Mouse (Mus musculus): ENCODE data around the gene Gm13276. TPM values are rescaled to one million over a fixed set of nuclear protein-coding genes. Genes with fewer than 3 reads are reported as not detected.
"Not testable (repeated sequence)": the region's sequence is repeated elsewhere in the genome, so short reads cannot be mapped to it uniquely, and the experiment has no call there.

The Gm13276 gene
- polyA plus RNA-seq, 1 experiment from 2014 or later: not detected

DNA sequence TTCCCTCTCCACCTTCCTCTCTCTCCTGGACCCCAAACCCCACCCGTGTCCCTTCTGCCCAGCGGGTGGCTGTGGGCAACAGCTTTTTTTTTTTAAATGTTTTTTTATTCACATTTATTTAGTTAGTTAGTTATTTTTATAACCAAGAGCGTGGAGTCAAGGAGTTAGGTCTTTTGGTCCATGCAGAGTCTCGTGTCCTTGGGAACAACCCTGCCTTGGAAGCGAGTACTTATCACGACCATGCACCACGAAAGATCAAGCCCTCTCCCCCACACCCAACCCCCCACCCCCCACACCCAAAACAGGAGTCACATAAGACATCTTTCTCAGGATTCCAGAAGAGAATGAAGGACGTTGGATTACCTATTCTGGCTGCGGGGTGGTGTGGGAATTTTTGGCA, 23.2 kb upstream of the Gm13276 start:
- not testable (repeated sequence) for H3K36me3 ChIP-seq (ENCODE audit: inconsistent target); H3K4me3 ChIP-seq (ENCODE audit: inconsistent target); H3K79me2 ChIP-seq (ENCODE audit: inconsistent target); H3K27ac ChIP-seq
- 92% methylated on average over 2 of the region's 9 CpGs for WGBS (ENCODE audit: missing documents)

DNA sequence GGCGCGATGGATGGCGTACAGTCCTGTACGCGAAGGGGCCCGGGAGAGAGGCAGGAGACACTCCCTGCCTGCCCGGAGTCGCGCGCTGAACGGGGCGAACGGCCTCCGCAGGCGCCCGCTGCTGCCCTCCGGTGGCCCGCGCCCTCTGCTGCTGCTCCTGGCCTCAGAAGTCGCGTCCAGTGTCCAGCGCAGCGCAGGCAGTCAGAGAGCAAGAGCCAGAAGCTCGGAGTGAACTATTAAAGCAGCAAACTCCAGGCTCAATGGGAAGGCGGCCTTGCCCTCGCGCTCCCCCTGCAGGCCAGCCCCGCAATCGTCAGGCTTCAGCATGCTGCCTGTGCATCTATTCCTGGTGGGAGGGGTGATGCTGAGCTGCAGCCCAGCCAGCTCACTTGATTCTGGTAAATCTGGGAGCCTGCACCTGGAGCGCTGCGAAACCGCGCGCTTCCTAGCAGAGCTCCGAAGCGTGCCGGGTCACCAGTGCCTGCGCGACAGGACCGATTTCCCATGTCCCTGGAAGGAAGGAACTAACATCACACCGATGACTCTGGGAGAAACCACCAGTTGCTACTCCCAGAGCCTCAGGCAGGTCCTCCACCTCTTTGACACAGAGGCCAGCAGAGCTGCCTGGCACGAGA, 22.0 kb upstream of the Gm13276 start:
- 4% methylated on average over 15 of the region's 42 CpGs for WGBS (ENCODE audit: missing documents)
- H3K27ac ChIP-seq; H3K36me3 ChIP-seq (ENCODE audit: inconsistent target); H3K79me2 ChIP-seq (ENCODE audit: inconsistent target); H3K4me3 ChIP-seq (ENCODE audit: inconsistent target): not testable (repeated sequence)

DNA sequence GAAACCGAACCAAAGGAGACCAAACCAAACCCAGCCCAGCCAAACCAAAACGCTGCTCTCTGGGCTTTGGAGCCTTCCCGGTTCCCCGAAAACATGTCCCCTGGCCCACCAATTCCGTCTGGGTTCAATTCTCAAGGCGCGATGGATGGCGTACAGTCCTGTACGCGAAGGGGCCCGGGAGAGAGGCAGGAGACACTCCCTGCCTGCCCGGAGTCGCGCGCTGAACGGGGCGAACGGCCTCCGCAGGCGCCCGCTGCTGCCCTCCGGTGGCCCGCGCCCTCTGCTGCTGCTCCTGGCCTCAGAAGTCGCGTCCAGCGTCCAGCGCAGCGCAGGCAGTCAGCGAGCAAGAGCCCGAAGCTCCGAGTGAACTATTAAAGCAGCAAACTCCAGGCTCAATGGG, 12.0 kb upstream of the Gm13276 start, which contains the start of gene Gm13290:
TSS of gene Gm13290 (plus strand) at position 301 of the 400 bp plus-strand sequence.
- not testable (repeated sequence) for H3K79me2 ChIP-seq (ENCODE audit: inconsistent target); H3K27ac ChIP-seq; H3K36me3 ChIP-seq (ENCODE audit: inconsistent target); H3K4me3 ChIP-seq (ENCODE audit: inconsistent target)
- WGBS (ENCODE audit: missing documents): no CpG with 5 or more reads among the region's 32 CpGs

DNA sequence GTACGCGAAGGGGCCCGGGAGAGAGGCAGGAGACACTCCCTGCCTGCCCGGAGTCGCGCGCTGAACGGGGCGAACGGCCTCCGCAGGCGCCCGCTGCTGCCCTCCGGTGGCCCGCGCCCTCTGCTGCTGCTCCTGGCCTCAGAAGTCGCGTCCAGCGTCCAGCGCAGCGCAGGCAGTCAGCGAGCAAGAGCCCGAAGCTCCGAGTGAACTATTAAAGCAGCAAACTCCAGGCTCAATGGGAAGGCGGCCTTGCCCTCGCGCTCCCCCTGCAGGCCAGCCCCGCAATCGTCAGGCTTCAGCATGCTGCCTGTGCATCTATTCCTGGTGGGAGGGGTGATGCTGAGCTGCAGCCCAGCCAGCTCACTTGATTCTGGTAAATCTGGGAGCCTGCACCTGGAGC, 8.9 kb upstream of the Gm13276 start, which contains the start of gene Gm13289:
TSS of gene Gm13289 (plus strand) at position 301 of the 400 bp plus-strand sequence.
- not testable (repeated sequence) for H3K4me3 ChIP-seq (ENCODE audit: inconsistent target); H3K27ac ChIP-seq; H3K36me3 ChIP-seq (ENCODE audit: inconsistent target); H3K79me2 ChIP-seq (ENCODE audit: inconsistent target)
- no CpG with 5 or more reads among the region's 29 CpGs for WGBS (ENCODE audit: missing documents)

DNA sequence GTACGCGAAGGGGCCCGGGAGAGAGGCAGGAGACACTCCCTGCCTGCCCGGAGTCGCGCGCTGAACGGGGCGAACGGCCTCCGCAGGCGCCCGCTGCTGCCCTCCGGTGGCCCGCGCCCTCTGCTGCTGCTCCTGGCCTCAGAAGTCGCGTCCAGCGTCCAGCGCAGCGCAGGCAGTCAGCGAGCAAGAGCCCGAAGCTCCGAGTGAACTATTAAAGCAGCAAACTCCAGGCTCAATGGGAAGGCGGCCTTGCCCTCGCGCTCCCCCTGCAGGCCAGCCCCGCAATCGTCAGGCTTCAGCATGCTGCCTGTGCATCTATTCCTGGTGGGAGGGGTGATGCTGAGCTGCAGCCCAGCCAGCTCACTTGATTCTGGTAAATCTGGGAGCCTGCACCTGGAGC, 6.0 kb upstream of the Gm13276 start, which contains the start of gene Gm13272:
TSS of gene Gm13272 (plus strand) at position 301 of the 400 bp plus-strand sequence.
- H3K79me2 ChIP-seq (ENCODE audit: inconsistent target); H3K27ac ChIP-seq; H3K4me3 ChIP-seq (ENCODE audit: inconsistent target); H3K36me3 ChIP-seq (ENCODE audit: inconsistent target): not testable (repeated sequence)
- WGBS (ENCODE audit: missing documents): no CpG with 5 or more reads among the region's 29 CpGs

DNA sequence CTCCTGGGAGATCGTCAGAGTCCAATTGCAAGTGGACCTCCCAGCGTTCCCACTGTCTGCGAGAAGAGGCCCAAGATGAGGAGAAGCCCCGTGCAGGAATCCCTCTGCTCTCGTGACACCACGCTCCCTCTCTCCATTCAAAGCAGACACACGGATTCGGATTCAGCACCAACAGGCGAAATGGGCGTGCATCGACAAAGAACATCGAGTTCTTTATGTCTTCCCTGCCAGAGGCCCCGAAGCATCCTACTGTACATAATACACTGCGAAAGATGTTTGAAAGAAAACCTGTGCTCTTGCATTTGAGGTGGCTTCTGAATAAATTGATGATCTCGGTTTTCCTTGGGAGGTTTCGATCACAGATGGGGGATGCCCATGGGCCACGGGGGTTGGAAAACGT, 5.2 kb upstream of the Gm13276 start:
- not testable (repeated sequence) for H3K4me3 ChIP-seq (ENCODE audit: inconsistent target)
- WGBS (ENCODE audit: missing documents): 90% methylated on average over 2 of the region's 18 CpGs

DNA sequence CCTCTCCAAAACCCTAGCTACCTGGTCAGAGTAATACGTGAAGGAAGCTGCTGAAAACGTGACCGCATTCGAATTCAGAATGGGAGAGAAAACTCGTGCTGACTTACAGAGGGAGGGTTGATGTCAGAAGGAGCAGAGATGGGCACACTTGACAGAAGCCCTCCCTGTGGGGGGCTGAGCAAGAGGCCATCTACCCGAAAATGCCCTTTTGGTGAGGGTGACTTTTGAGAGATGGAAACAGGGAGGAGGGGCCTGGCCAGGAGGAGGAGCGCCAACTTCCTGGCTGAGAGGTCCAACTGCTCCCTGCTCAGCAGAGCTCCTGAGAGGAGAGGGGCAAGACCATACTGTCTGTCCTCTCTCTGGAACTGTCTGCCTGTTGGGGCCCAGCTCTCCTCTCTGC, 3.7 kb upstream of the Gm13276 start, which contains the start of gene Ifnz:
TSS of gene Ifnz (plus strand) at position 301 of the 400 bp plus-strand sequence.
- peak within 1 kb of the TSS; percentile 12; the same call in 1 of the 2 replicates for H3K4me3 ChIP-seq (ENCODE audit: inconsistent target)
- not testable (repeated sequence) for H3K79me2 ChIP-seq (ENCODE audit: inconsistent target); H3K36me3 ChIP-seq (ENCODE audit: inconsistent target)
- H3K27ac ChIP-seq: 0 out of 2 replicates have a peak within 1 kb of the TSS, but pooled peaks have one; percentile 33
- no CpG with 5 or more reads among the region's 7 CpGs for WGBS (ENCODE audit: missing documents)

More for the DNA sequence above, 5.2 kb upstream of the Gm13276 start:
- H3K27ac ChIP-seq; H3K36me3 ChIP-seq (ENCODE audit: inconsistent target); H3K79me2 ChIP-seq (ENCODE audit: inconsistent target): not testable (repeated sequence)

DNA sequence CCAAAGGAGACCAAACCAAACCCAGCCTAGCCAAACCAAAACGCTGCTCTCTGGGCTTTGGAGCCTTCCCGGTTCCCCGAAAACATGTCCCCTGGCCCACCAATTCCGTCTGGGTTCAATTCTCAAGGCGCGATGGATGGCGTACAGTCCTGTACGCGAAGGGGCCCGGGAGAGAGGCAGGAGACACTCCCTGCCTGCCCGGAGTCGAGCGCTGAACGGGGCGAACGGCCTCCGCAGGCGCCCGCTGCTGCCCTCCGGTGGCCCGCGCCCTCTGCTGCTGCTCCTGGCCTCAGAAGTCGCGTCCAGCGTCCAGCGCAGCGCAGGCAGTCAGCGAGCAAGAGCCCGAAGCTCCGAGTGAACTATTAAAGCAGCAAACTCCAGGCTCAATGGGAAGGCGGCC, 3.2 kb upstream of the Gm13276 start:
- Histone ChIP-seq H3K4me3 (ENCODE audit: inconsistent target) (peak overlapping the region; percentile 12; the same call in 1 of the 2 replicates), H3K27ac (0 out of 2 replicates have a peak overlapping the region, but pooled peaks have one; percentile 33)
- H3K36me3 ChIP-seq (ENCODE audit: inconsistent target); H3K79me2 ChIP-seq (ENCODE audit: inconsistent target): not testable (repeated sequence)
- WGBS (ENCODE audit: missing documents): no CpG with 5 or more reads among the region's 31 CpGs

DNA sequence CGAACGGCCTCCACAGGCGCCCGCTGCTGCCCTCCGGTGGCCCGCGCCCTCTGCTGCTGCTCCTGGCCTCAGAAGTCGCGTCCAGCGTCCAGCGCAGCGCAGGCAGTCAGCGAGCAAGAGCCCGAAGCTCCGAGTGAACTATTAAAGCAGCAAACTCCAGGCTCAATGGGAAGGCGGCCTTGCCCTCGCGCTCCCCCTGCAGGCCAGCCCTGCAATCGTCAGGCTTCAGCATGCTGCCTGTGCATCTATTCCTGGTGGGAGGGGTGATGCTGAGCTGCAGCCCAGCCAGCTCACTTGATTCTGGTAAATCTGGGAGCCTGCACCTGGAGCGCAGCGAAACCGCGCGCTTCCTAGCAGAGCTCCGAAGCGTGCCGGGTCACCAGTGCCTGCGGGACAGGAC, 2.9 kb downstream of the Gm13276 start, which contains the start of gene Gm13277:
TSS of gene Gm13277 (plus strand) at position 231 of the 400 bp plus-strand sequence.
- not testable (repeated sequence) for H3K4me3 ChIP-seq (ENCODE audit: inconsistent target); H3K36me3 ChIP-seq (ENCODE audit: inconsistent target); H3K27ac ChIP-seq; H3K79me2 ChIP-seq (ENCODE audit: inconsistent target)
- no CpG with 5 or more reads among the region's 28 CpGs for WGBS (ENCODE audit: missing documents)

DNA sequence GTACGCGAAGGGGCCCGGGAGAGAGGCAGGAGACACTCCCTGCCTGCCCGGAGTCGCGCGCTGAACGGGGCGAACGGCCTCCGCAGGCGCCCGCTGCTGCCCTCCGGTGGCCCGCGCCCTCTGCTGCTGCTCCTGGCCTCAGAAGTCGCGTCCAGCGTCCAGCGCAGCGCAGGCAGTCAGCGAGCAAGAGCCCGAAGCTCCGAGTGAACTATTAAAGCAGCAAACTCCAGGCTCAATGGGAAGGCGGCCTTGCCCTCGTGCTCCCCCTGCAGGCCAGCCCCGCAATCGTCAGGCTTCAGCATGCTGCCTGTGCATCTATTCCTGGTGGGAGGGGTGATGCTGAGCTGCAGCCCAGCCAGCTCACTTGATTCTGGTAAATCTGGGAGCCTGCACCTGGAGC, 5.7 kb downstream of the Gm13276 start, which contains the start of gene Gm13278:
TSS of gene Gm13278 (plus strand) at position 301 of the 400 bp plus-strand sequence.
- H3K4me3 ChIP-seq (ENCODE audit: inconsistent target); H3K27ac ChIP-seq; H3K36me3 ChIP-seq (ENCODE audit: inconsistent target); H3K79me2 ChIP-seq (ENCODE audit: inconsistent target): not testable (repeated sequence)
- WGBS (ENCODE audit: missing documents): no CpG with 5 or more reads among the region's 28 CpGs

DNA sequence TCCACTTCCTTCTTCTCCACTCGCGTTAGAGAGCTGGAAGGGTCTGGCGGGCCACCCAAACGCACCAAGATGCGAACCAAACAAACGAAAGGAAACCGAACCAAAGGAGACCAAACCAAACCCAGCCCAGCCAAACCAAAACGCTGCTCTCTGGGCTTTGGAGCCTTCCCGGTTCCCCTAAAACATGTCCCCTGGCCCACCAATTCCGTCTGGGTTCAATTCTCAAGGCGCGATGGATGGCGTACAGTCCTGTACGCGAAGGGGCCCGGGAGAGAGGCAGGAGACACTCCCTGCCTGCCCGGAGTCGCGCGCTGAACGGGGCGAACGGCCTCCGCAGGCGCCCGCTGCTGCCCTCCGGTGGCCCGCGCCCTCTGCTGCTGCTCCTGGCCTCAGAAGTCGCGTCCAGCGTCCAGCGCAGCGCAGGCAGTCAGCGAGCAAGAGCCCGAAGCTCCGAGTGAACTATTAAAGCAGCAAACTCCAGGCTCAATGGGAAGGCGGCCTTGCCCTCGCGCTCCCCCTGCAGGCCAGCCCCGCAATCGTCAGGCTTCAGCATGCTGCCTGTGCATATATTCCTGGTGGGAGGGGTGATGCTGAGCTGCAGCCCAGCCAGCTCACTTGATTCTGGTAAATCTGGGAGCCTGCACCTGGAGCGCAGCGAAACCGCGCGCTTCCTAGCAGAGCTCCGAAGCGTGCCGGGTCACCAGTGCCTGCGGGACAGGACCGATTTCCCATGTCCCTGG, 8.6 kb downstream of the Gm13276 start, which contains the start of gene Gm13275:
TSS of gene Gm13275 (plus strand) at position 552 of the 740 bp plus-strand sequence.
- 0% methylated on average over 1 of the region's 52 CpGs for WGBS (ENCODE audit: missing documents)

DNA sequence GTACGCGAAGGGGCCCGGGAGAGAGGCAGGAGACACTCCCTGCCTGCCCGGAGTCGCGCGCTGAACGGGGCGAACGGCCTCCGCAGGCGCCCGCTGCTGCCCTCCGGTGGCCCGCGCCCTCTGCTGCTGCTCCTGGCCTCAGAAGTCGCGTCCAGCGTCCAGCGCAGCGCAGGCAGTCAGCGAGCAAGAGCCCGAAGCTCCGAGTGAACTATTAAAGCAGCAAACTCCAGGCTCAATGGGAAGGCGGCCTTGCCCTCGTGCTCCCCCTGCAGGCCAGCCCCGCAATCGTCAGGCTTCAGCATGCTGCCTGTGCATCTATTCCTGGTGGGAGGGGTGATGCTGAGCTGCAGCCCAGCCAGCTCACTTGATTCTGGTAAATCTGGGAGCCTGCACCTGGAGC, 11.6 kb downstream of the Gm13276 start, which contains the start of gene Gm13279:
TSS of gene Gm13279 (plus strand) at position 301 of the 400 bp plus-strand sequence.
- not testable (repeated sequence) for H3K79me2 ChIP-seq (ENCODE audit: inconsistent target); H3K27ac ChIP-seq; H3K4me3 ChIP-seq (ENCODE audit: inconsistent target); H3K36me3 ChIP-seq (ENCODE audit: inconsistent target)
- no CpG with 5 or more reads among the region's 28 CpGs for WGBS (ENCODE audit: missing documents)

More for the DNA sequence above, 8.6 kb downstream of the Gm13276 start, which contains the start of gene Gm13275:
- not testable (repeated sequence) for H3K27ac ChIP-seq; H3K4me3 ChIP-seq (ENCODE audit: inconsistent target); H3K36me3 ChIP-seq (ENCODE audit: inconsistent target); H3K79me2 ChIP-seq (ENCODE audit: inconsistent target)

DNA sequence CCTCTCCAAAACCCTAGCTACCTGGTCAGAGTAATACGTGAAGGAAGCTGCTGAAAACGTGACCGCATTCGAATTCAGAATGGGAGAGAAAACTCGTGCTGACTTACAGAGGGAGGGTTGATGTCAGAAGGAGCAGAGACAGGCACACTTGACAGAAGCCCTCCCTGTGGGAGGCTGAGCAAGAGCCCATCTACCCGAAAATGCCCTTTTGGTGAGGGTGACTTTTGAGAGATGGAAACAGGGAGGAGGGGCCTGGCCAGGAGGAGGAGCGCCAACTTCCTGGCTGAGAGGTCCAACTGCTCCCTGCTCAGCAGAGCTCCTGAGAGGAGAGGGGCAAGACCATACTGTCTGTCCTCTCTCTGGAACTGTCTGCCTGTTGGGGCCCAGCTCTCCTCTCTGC, 13.9 kb downstream of the Gm13276 start, which contains the start of gene Gm13285:
TSS of gene Gm13285 (plus strand) at position 301 of the 400 bp plus-strand sequence.
- no CpG with 5 or more reads among the region's 7 CpGs for WGBS (ENCODE audit: missing documents)
- H3K4me3 ChIP-seq (ENCODE audit: inconsistent target); H3K36me3 ChIP-seq (ENCODE audit: inconsistent target); H3K79me2 ChIP-seq (ENCODE audit: inconsistent target); H3K27ac ChIP-seq: not testable (repeated sequence)

DNA sequence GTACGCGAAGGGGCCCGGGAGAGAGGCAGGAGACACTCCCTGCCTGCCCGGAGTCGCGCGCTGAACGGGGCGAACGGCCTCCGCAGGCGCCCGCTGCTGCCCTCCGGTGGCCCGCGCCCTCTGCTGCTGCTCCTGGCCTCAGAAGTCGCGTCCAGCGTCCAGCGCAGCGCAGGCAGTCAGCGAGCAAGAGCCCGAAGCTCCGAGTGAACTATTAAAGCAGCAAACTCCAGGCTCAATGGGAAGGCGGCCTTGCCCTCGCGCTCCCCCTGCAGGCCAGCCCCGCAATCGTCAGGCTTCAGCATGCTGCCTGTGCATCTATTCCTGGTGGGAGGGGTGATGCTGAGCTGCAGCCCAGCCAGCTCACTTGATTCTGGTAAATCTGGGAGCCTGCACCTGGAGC, 17.4 kb downstream of the Gm13276 start, which contains the start of gene Gm13287:
TSS of gene Gm13287 (plus strand) at position 301 of the 400 bp plus-strand sequence.
- H3K36me3 ChIP-seq (ENCODE audit: inconsistent target); H3K4me3 ChIP-seq (ENCODE audit: inconsistent target); H3K27ac ChIP-seq; H3K79me2 ChIP-seq (ENCODE audit: inconsistent target): not testable (repeated sequence)
- no CpG with 5 or more reads among the region's 29 CpGs for WGBS (ENCODE audit: missing documents)

DNA sequence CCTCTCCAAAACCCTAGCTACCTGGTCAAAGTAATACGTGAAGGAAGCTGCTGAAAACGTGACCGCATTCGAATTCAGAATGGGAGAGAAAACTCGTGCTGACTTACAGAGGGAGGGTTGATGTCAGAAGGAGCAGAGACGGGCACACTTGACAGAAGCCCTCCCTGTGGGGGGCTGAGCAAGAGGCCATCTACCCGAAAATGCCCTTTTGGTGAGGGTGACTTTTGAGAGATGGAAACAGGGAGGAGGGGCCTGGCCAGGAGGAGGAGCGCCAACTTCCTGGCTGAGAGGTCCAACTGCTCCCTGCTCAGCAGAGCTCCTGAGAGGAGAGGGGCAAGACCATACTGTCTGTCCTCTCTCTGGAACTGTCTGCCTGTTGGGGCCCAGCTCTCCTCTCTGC, 19.7 kb downstream of the Gm13276 start, which contains the start of gene Gm13288:
TSS of gene Gm13288 (plus strand) at position 301 of the 400 bp plus-strand sequence.
- H3K4me3 ChIP-seq (ENCODE audit: inconsistent target); H3K36me3 ChIP-seq (ENCODE audit: inconsistent target); H3K27ac ChIP-seq; H3K79me2 ChIP-seq (ENCODE audit: inconsistent target): not testable (repeated sequence)
- WGBS (ENCODE audit: missing documents): no CpG with 5 or more reads among the region's 8 CpGs
